Mouse (Mus musculus) adrenal gland, postnatal 14 days (tissue): ENCODE results near the gene Mlst8. TPM values are rescaled to one million over a fixed set of nuclear protein-coding genes. Genes with fewer than 3 reads are reported as not detected.
"Not testable (repeated sequence)": the region's sequence is repeated elsewhere in the genome, so short reads cannot be mapped to it uniquely, and the experiment has no call there.

Experiments used
- DNase-seq: peaks from one replicate; pipeline ENCODE4 v3.0.0; 2021; ENCODE audit warnings: mixed read lengths
- total RNA-seq: library from RNA; stranded (reverse); gene quantifications from 2 replicates; pipeline ENCODE4 v1.2.3, GENCODE M21; 2021

The Mlst8 gene
- total RNA-seq, 1 experiment from 2014 or later = 19.5 TPM

DNA sequence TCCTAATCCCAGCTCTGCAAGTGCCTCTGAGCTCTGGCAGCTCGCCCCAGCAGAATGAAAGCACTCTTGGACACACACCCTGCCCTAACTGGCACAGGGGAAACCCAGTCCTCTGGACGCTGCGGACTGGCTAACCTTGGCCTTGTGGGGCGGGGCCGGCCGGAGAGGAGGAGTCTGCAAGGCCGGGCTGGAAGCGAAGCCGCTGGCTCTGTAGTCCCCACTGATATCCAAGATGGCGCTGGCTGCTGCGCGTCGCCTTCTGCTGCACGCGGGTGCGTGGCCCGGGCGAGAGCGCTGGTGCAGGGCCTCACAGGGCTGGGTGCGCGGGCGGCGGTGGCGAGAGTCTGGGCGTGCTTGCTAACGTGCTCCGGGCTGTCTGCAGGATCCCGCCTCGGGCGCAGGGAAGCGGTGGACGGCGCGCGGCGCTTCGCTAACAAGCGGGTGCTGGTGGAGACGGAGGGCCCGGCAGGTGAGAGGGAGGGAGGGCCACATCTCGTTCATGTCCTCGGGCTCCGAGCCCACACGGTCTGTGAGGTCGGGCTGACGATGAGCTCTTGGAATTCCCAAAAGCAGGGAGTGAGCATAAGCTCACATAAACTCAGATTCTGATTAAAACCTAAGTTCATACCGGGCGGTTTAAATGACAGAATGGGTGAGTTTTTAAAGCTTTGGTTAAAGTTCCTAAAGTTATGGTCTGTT is 52.3 kb downstream of the Mlst8 start, which contains the start of gene Eci1:
Gene Eci1 (plus strand): TSS at position 171 of the 699 bp plus-strand sequence.
- peak; percentile 99 for DNase-seq

DNA sequence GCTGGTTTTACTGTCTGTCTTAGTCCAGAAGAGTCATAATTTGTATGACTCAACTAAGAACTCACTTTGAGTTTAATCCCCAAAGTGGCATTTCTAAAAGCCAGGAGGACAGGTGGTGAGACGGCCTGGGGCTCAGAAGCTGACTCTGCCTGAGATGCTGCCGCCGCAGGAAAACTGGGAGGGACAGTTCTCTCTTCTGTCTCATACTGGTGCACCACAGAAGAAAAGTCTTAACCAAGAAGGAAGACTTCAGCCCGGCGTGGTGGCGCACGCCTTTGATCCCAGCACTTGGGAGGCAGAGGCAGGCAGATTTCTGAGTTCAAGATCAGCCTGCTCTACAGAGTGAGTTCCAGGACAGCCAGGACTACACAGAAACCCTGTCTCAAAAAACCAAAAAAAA is 53.0 kb downstream of the Mlst8 start:
- no peak for DNase-seq

DNA sequence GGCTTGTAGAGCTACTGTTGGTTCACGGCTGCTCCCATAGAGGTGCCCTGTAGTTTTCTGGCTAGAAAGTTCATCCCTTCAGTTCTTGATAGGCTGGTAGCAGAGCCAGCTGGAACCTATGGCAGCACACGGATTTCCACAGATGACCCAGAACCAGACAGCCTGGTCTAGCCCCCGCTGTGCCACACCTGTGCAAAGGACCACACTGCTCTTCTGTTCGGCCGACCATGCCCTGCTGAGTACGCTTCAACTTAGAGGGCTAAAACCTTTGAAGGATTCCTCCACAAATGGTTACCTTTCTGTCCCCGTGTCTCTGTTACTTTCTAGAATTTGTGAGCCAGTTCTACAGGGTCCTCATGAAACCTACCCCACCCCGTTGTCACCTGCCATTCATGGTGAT is 53.6 kb downstream of the Mlst8 start:
- DNase-seq = not testable (repeated sequence)

DNA sequence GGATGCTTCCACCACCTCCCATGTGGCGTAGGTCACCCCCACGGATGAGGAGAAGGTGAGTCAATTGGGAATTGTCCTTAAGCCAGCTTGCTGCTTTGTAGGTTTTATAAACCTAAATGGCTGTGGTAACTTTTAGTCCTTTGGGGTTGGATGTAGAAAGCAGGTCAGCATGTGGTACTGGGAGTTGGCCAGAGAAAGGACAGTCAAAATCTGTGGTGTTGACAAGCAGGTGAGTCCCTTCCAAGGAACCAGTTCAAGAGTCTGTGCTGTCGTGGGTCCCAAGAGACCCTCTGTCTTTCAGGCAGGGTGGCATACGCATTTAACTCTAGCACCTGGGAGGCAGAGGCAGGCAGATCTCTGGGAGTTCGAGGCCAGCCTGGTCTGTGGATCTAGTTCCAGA is 54.4 kb downstream of the Mlst8 start:
- DNase-seq = no peak

Other genes with a start within 250 kb of the Mlst8 start
- gene Ccnf, start 227.6 kb downstream of the Mlst8 start, total RNA-seq = 12.0 and 12.8 TPM in 2 replicates
- gene Abca17, start 128.0 kb downstream of the Mlst8 start, total RNA-seq = 0.11 TPM in 1 of 2 replicates, not detected in the other
- gene Abca3, start 127.1 kb downstream of the Mlst8 start, total RNA-seq = 24.4 and 25.2 TPM in 2 replicates
- gene Rnps1, start 64.5 kb downstream of the Mlst8 start, total RNA-seq = 78.8 and 84.9 TPM in 2 replicates
- gene Eci1, start 52.4 kb downstream of the Mlst8 start, total RNA-seq = 505 and 573 TPM in 2 replicates
- gene Dnase1l2, start 36.0 kb downstream of the Mlst8 start, total RNA-seq = 1.8 and 2.5 TPM in 2 replicates
- 16.2 and 19.4 TPM in 2 replicates for gene E4f1, start 8.8 kb downstream of the Mlst8 start, total RNA-seq
- 55.8 and 59.0 TPM in 2 replicates for gene Pgp, start 8.7 kb downstream of the Mlst8 start, total RNA-seq
- 0.75 TPM in 1 of 2 replicates, not detected in the other for gene Bricd5, start 5.2 kb downstream of the Mlst8 start, total RNA-seq
- 14.8 and 16.1 TPM in 2 replicates for gene Caskin1, start 9.5 kb upstream of the Mlst8 start, total RNA-seq
- gene Traf7, start 48.9 kb upstream of the Mlst8 start, total RNA-seq = 85.4 and 101 TPM in 2 replicates
- 1.1 and 1.8 TPM in 2 replicates for gene Rab26, start 55.1 kb upstream of the Mlst8 start, total RNA-seq
- gene Pkd1, start 70.8 kb upstream of the Mlst8 start, total RNA-seq = 42.2 and 44.3 TPM in 2 replicates
- gene Tsc2, start 153.6 kb upstream of the Mlst8 start, total RNA-seq = 100 and 110 TPM in 2 replicates
- 7.2 and 7.7 TPM in 2 replicates for gene Nthl1, start 153.6 kb upstream of the Mlst8 start, total RNA-seq
- 90.2 and 99.1 TPM in 2 replicates for gene Slc9a3r2, start 171.2 kb upstream of the Mlst8 start, total RNA-seq
- gene Npw, start 179.4 kb upstream of the Mlst8 start, total RNA-seq = not detected in 2 replicates
- 44.5 and 47.4 TPM in 2 replicates for gene Zfp598, start 190.6 kb upstream of the Mlst8 start, total RNA-seq
- gene Syngr3, start 210.9 kb upstream of the Mlst8 start, total RNA-seq = 1.8 and 5.7 TPM in 2 replicates
- 36.0 and 39.3 TPM in 2 replicates for gene Gfer, start 217.1 kb upstream of the Mlst8 start, total RNA-seq
- gene Noxo1, start 217.2 kb upstream of the Mlst8 start, total RNA-seq = 3.6 and 5.7 TPM in 2 replicates
- 35.8 and 41.2 TPM in 2 replicates for gene Tbl3, start 228.6 kb upstream of the Mlst8 start, total RNA-seq
- not detected in 2 replicates for gene Rnf151, start 239.0 kb upstream of the Mlst8 start, total RNA-seq
- gene Rps2, start 239.0 kb upstream of the Mlst8 start, total RNA-seq = 702 and 762 TPM in 2 replicates
- gene Ndufb10, start 245.4 kb upstream of the Mlst8 start, total RNA-seq = 418 and 458 TPM in 2 replicates
- 0.53 TPM in 1 of 2 replicates, not detected in the other for gene Rpl3l, start 248.7 kb upstream of the Mlst8 start, total RNA-seq